Mouse (Mus musculus) heart, embryonic 12.5 days (tissue): ENCODE data around the gene Mdk. TPM values are rescaled to one million over a fixed set of nuclear protein-coding genes. Genes with fewer than 3 reads are reported as not detected.
A peak's percentile ranks its signal among the peaks of the same experiment; 100 is the strongest.

Experiments
- ATAC-seq: fragments of 200-750 bp; cut with Nextera tagmentation; 2 replicates; pipeline ENCODE4 v1.8.0; 2017; ENCODE audit warnings: moderate TSS enrichment, moderate library complexity; ENCODE audit not compliant: insufficient number of reproducible peaks, low FRiP score
- H3K27ac ChIP-seq: fragments of 300-500 bp; sonication (generic); 2 replicates; pipeline ENCODE4 v1.5.1; 2016; ENCODE audit warnings: mild to moderate bottlenecking, moderate library complexity; ENCODE audit not compliant: poor library complexity, severe bottlenecking
- H3K27me3 ChIP-seq: fragments of 300-500 bp; sonication (generic); replicated peaks from 2 replicates; pipeline ENCODE4 v1.6.1; 2016; ENCODE audit warnings: mild to moderate bottlenecking, moderate library complexity
- H3K36me3 ChIP-seq: fragments of 300-500 bp; sonication (generic); 2 replicates; pipeline ENCODE4 v1.6.1; 2016; ENCODE audit warnings: mild to moderate bottlenecking, moderate library complexity
- H3K4me1 ChIP-seq: fragments of 300-500 bp; sonication (generic); replicated peaks from 2 replicates; pipeline ENCODE4 v1.6.1; 2016; ENCODE audit warnings: mild to moderate bottlenecking
- H3K4me2 ChIP-seq: fragments of 300-500 bp; sonication (generic); 2 replicates; pipeline ENCODE4 v1.6.1; 2016; ENCODE audit warnings: mild to moderate bottlenecking, moderate library complexity
- H3K4me3 ChIP-seq: fragments of 300-500 bp; sonication (generic); 2 replicates; pipeline ENCODE4 v1.5.1; 2016; ENCODE audit warnings: mild to moderate bottlenecking
- H3K9ac ChIP-seq: fragments of 300-500 bp; sonication (generic); 2 replicates; pipeline ENCODE4 v1.6.1; 2016; ENCODE audit warnings: mild to moderate bottlenecking, moderate library complexity
- H3K9me3 ChIP-seq: fragments of 300-500 bp; sonication (generic); replicated peaks from 2 replicates; pipeline ENCODE4 v1.6.1; 2016; ENCODE audit warnings: mild to moderate bottlenecking, moderate library complexity
- WGBS: fragments of 180-500 bp; shearing (Covaris S2); methylation state at CpG from one replicate; pipeline ENCODE4 v1.1.7; 2016; 5-methylcytosine and 5-hydroxymethylcytosine counted together
- polyA plus RNA-seq: library from polyadenylated mRNA; unstranded; fragments of >200 nt; fragmentation: Nextera tagmentation; extraction: Ambion mirVana; gene quantifications from 2 replicates; pipeline ENCODE4 v1.2.1, GENCODE M21; 2016

Gene Mdk
- polyA plus RNA-seq, 1 experiment from 2014 or later: 724 TPM

DNA sequence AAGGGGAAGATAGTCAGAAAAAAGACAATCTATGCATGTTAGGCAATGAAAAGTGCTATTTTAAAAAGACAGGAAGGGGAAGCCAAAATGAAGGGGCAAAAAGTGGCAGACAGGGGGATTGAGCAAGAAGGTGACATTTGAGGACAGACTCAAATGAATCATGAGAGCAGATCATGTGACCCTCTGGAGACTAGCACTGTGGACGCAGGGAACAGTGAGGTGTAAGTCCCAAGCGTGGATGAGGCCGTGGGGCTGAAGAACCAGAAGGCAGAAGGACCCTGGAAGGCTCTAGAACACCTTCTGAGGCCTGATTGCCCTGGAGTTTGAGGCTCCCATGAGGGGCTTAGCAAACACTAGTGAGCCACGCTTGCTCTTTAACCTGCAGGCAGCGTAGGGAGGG, 34.3 kb upstream of the Mdk start:
- Histone ChIP-seq H3K4me1 (peaks cover 56% of the 10 kb centered on the region), H3K27me3 (no peaks in the 10 kb centered on the region), H3K4me3 (no peak overlapping the region), H3K27ac (no peak overlapping the region), H3K9me3 (no peaks in the 10 kb centered on the region), H3K4me2 (no peak overlapping the region), H3K9ac (no peak overlapping the region), H3K36me3 (no peaks in the 10 kb centered on the region)
- WGBS: 86% methylated on average over 5 of the region's 5 CpGs
- ATAC-seq: no peak

DNA sequence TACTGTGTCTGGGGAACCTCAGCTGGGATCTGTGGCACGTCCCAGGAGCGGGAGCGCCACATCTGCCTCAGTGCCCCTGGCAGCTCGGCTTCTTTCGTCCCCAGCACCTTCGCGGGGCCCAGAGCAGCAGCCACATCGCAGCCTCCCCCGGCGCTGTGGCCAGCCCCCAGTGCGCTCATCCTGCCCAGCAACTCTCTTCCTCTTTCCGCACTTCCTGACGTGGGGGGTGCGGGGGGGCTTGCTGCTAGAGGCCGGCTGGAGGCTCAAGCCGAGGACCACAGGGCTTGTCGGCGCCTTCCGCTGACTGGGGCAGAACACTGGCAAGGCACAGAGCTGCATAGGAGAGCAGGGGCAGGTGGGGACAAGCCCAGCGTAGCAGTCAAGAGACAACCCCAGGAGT, 33.3 kb upstream of the Mdk start:
- WGBS: 9% methylated on average over 20 of the region's 20 CpGs
- Histone ChIP-seq H3K27ac (peak overlapping the region; percentile 79), H3K4me3 (peak overlapping the region; percentile 89), H3K4me1 (peaks cover 56% of the 10 kb centered on the region), H3K4me2 (peak overlapping the region; percentile 96), H3K9ac (peak overlapping the region; percentile 60), H3K36me3 (no peaks in the 10 kb centered on the region), H3K27me3 (no peaks in the 10 kb centered on the region), H3K9me3 (no peaks in the 10 kb centered on the region)
- 0 out of 2 replicates have a peak, but pooled peaks have one; percentile 10 for ATAC-seq

DNA sequence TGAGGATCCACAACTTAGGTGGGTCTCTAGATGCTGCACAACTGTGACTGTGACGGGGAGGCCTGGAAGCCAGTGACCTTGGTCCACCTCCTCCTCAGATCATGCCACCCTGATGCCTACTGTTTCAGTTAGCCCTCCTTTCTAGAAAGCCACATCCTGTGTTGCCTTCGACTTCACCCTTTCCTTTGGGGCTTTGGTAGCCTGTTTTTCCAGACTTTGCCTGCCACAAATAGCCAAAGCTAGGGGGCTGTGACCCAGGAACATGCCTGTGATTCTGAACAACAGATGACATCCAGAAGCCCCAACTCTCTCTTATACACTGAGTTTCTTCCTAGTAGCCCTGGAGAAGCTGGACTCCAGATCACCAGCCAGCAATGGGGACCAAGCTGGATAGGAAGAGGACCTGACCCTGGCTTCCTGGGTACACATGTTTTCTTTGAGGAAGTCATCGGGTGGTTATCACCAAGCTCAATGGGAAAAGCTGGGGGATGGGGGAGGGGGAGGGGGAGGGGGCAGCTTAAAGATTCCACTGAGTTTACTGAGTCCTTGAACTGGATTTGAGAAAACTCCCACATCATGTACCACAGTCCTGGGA, 32.6 kb upstream of the Mdk start:
- Histone ChIP-seq H3K4me2 (peak overlapping the region; percentile 96), H3K4me3 (peak overlapping the region; percentile 89), H3K9ac (peak overlapping the region; percentile 60), H3K4me1 (peaks cover 63% of the 10 kb centered on the region), H3K36me3 (0 out of 2 replicates have a peak, but pooled peaks cover 3% of the 10 kb centered on the region), H3K9me3 (no peaks in the 10 kb centered on the region), H3K27me3 (no peaks in the 10 kb centered on the region), H3K27ac (peak overlapping the region; percentile 79)
- 41% methylated on average over 3 of the region's 3 CpGs for whole genome bisulfite sequencing
- no peak for ATAC-seq

DNA sequence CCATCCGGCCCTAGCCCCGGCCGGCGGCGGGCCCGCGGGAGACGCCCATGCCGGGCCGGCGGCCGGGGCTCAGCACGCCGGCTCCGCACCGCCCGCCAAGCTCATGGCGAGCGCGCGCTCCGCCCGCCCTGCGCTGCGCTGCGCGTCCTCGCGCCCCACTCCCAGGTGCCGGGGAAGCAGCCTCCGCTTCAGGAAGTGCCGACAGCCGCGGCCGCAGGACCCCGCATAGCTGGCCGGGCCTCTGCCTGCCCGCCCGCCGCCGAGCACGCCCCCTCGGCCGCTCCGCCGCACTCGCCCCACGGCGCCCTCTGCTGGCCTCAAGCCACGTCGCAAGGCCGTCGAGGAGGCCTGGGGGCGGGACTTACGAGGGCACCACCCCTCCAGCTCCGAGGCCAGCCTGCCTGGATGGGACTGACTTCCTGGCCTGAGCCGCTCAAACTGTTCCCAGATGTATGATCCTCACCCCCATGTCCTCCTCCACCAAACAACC, 31.4 kb upstream of the Mdk start:
- Histone ChIP-seq H3K4me1 (peaks cover 75% of the 10 kb centered on the region), H3K27ac (peak overlapping the region; percentile 80), H3K27me3 (no peaks in the 10 kb centered on the region), H3K9ac (peak overlapping the region; percentile 94), H3K4me2 (peak overlapping the region; percentile 96), H3K4me3 (peak overlapping the region; percentile 89), H3K36me3 (0 out of 2 replicates have a peak, but pooled peaks cover 3% of the 10 kb centered on the region), H3K9me3 (no peaks in the 10 kb centered on the region)
- WGBS: 2% methylated on average over 57 of the region's 57 CpGs
- peak; percentile 92 for ATAC-seq

DNA sequence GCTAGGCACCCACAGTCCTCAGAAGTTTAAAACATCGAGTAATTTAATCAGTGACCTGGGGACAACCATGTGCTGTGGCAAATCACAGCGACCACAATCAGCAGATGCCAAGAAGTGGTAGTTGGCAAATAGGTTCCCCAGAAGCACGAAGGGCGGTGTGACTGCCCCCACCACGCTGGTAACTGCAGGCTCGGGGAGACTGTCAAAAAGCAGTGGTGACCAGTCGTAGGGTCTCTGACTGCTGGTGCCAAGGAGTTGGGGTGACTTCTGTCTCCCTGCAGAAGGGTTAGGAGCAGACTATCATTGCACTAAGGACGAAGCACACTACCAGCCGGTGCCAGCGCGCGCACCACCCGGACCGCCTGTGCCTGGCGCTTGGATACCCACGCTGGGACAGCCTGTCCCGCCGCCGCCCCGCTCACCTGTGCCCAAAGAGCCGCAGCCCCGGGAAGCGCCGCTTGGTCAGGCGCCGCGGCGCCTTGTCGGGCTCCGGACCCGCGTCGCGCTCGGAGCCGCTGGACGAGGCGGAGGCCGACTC, 30.8 kb upstream of the Mdk start:
- H3K4me1 ChIP-seq: peaks cover 74% of the 10 kb centered on the region
- no peaks in the 10 kb centered on the region for H3K27me3 ChIP-seq
- ATAC-seq: peak; percentile 23
- H3K27ac ChIP-seq: peak overlapping the region; percentile 80
- H3K36me3 ChIP-seq: 0 out of 2 replicates have a peak, but pooled peaks cover 3% of the 10 kb centered on the region
- under 1% methylated on average over 39 of the region's 39 CpGs for WGBS
- H3K9me3 ChIP-seq: no peaks in the 10 kb centered on the region
- peak overlapping the region; percentile 94 for H3K9ac ChIP-seq
- peak overlapping the region; percentile 89 for H3K4me3 ChIP-seq
- peak overlapping the region; percentile 96 for H3K4me2 ChIP-seq

DNA sequence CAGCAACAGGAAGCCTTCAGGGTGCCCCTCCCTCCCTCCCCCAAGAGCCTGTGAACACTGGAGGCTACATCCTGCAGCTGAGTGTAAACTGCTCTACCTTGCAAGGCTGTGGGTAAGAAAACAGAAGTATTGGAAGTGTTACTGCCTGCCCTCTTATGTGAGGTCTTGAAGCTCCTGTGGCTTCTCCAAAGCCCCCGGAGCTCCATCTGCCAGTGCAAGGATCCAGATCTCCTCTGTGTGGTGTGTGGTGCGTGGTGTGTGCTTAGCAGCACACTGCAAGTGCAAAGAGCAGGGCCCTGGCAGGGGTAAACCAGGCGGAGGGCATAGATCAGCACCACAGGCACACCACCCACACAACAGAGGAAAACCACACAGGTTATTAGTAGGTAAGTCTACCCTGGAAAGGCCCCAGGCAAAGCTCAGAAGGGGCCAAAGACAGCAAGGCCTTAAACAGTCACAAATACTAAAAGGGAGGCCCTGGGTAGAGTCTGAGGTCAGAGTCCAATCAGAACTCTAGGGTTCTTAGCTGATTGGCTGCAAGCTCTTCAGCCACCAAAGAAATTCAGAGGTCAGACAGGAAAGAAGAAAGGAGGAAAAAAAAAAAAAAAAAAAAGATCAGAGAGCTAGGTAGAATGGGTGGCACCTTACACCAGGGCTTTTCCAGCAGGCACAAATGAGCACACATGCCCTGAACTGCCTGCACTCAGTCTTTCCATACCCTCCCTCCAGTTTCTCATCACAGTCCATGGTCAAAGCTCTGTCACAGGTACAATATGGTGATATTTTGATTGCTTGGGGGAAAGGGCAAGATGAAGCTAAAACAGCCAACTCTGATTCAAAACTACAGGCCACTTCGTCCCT, 30.0 kb upstream of the Mdk start:
- Histone ChIP-seq H3K4me3 (peak overlapping the region; percentile 89), H3K27me3 (no peaks in the 10 kb centered on the region), H3K9ac (peak overlapping the region; percentile 94), H3K36me3 (0 out of 2 replicates have a peak, but pooled peaks cover 3% of the 10 kb centered on the region), H3K9me3 (no peaks in the 10 kb centered on the region), H3K4me2 (peak overlapping the region; percentile 96), H3K27ac (peak overlapping the region; percentile 6; the same call in 1 of the 2 replicates), H3K4me1 (peaks cover 82% of the 10 kb centered on the region)
- ATAC-seq: no peak
- WGBS: 45% methylated on average over 4 of the region's 4 CpGs

DNA sequence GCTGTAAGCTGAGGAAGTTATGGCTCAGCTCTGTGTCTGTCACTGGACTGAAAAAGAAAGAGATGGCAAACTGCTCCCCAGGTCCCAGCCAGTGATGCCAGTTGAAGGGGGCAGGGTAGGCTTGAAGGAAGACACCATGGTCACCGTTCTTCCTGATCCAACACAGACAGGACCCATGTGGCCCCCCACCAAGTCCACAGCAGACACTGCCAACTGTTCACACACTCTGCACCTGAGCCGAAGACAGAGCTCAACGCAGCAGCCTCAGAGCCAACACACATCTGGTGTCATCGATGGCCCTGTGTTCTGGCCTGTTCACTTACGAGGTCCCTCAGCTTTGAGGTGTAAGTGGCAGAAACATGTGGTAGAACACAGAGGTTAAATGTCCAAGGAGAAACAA, 28.4 kb upstream of the Mdk start:
- no peaks in the 10 kb centered on the region for H3K9me3 ChIP-seq
- peaks cover 88% of the 10 kb centered on the region for H3K4me1 ChIP-seq
- H3K36me3 ChIP-seq: 0 out of 2 replicates have a peak, but pooled peaks cover 3% of the 10 kb centered on the region
- H3K27ac ChIP-seq: no peak overlapping the region
- no peak overlapping the region for H3K4me3 ChIP-seq
- 89% methylated on average over 5 of the region's 5 CpGs for WGBS
- no peaks in the 10 kb centered on the region for H3K27me3 ChIP-seq
- 0 out of 2 replicates have a peak overlapping the region, but pooled peaks have one; percentile 41 for H3K9ac ChIP-seq
- H3K4me2 ChIP-seq: no peak overlapping the region
- no peak for ATAC-seq

DNA sequence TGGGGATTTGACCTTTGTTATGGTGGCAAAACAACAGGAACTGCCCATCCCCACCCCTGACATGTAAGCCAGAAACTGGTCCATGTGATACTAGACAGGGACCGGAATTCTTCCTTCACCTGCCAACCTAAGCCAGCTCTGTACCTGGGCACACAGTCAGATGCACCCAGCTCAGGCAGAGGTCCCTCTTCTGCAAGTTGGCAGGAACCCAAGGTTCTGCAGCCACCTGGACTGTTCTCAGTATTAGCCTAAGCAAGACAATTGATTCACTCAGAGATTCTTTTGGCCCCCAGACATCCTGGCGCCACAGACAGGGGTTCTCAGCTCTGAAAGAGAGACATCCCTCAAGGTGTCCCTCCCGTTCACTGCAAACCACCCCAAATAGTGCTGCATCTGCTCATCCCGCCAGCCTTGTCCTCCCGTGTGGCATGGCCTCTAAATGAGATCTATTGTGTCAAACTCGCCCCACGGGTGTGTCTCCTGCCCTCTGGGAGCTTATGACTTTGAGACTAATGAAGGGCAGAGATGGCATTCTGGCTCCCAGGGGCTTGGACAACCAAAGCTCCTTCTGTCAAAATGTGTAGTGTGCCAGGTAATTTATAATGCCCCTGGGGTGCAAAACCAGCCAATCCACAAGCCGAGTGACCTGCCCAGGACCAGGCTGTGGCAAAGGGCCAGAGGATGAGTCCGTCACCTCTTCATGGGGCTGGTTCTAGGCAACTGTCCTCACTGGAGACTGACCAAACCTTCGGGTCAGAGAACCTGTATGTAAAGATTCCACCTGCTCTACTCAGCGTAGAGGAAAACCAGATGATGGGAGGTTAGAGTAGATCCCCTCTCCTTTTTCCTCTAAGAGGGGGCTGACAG, 27.7 kb upstream of the Mdk start:
- Histone ChIP-seq H3K9ac (peak overlapping the region; percentile 41; the same call in 1 of the 2 replicates), H3K4me2 (no peak overlapping the region), H3K4me3 (no peak overlapping the region), H3K9me3 (no peaks in the 10 kb centered on the region), H3K27ac (peak overlapping the region; percentile 34; the same call in 1 of the 2 replicates), H3K27me3 (no peaks in the 10 kb centered on the region), H3K4me1 (peaks cover 88% of the 10 kb centered on the region), H3K36me3 (0 out of 2 replicates have a peak, but pooled peaks cover 3% of the 10 kb centered on the region)
- WGBS: 78% methylated on average over 11 of the region's 11 CpGs
- ATAC-seq: no peak

DNA sequence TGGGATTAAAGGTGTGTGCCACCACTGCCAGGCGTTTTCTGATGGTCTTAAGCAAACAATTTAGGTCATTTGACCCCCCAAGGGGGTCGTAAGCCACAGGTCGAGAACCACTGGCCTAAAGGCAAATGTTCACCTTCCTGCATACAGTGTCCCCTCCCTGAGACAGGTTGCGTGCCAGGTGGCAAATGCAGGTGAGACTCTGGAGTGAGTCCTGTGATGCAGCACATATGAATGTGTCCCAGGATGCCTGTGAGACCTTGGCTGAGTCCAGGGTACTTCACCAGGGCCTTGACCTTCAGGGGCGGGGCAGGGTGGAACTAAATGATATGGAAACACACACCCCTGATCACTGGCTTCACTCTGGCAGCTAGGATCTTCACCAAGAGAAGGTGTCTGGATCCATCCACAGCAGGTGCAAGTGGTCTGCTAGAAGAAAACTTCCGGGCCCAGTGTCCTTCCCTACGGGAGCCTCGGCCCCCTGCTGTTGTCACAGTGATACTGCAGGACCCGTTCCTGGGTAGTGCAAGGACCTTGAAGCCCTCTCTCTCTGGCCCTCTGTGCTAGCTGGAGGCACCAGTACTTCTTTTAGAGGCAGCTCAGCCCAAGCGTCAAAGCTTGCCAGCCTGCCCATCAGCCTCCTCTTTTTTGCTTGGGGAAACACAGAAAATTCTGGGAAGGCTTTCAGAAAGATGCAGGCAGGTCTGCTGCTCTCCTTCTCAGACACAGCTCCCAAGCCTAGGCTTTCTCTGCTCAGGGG, 26.8 kb upstream of the Mdk start:
- no peaks in the 10 kb centered on the region for H3K27me3 ChIP-seq
- no peak for ATAC-seq
- no peak overlapping the region; the same call in 1 of the 2 replicates for H3K4me2 ChIP-seq
- H3K9ac ChIP-seq: 0 out of 2 replicates have a peak overlapping the region, but pooled peaks have one; percentile 41
- H3K9me3 ChIP-seq: no peaks in the 10 kb centered on the region
- 40% methylated on average over 10 of the region's 10 CpGs for WGBS
- peaks cover 88% of the 10 kb centered on the region for H3K4me1 ChIP-seq
- H3K36me3 ChIP-seq: 0 out of 2 replicates have a peak, but pooled peaks cover 3% of the 10 kb centered on the region
- no peak overlapping the region for H3K4me3 ChIP-seq
- H3K27ac ChIP-seq: peak overlapping the region; percentile 34; the same call in 1 of the 2 replicates

DNA sequence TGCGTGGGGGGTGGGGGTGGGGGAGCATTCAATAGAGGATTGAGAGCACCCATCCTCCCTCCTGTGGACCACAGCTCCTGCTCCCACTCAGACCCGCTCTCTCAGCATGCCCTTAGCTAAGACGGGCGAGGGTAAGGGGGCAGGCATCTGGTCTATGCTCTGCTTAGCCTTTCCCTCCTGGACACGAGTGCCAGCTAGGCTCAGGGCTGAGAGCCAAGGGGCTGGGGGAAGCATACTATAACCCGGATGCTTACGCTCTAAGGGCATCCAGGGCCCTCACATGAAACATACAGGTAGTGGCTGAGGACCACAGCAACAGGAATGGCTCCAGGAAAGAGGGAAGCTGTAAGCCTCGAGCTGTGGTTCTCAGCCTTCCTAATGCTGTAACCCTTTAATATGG, 26.0 kb upstream of the Mdk start:
- Histone ChIP-seq H3K4me2 (no peak overlapping the region), H3K4me3 (no peak overlapping the region), H3K9me3 (no peaks in the 10 kb centered on the region), H3K27ac (peak overlapping the region; percentile 90), H3K27me3 (no peaks in the 10 kb centered on the region), H3K9ac (0 out of 2 replicates have a peak overlapping the region, but pooled peaks have one; percentile 1), H3K36me3 (0 out of 2 replicates have a peak, but pooled peaks cover 3% of the 10 kb centered on the region), H3K4me1 (peaks cover 94% of the 10 kb centered on the region)
- no peak for ATAC-seq
- 81% methylated on average over 8 of the region's 8 CpGs for WGBS
